Mouse (Mus musculus) kidney, adult 2 months (tissue): ENCODE data around the gene Erich4. TPM values are rescaled to one million over a fixed set of nuclear protein-coding genes. Genes with fewer than 3 reads are reported as not detected.

Source experiments
- DNase-seq: peaks from one replicate; pipeline ENCODE4 v3.0.0; 2021
- H3K27ac ChIP-seq: fragments of 200-500 bp; 2 replicates; pipeline ENCODE4 v1.5.1; 2012; ENCODE audit warnings: low read depth, low read length, control low read depth, inconsistent platforms; ENCODE audit not compliant: insufficient read depth
- H3K27me3 ChIP-seq: fragments of 200-500 bp; replicated peaks from 2 replicates; pipeline ENCODE4 v1.6.1; 2012; ENCODE audit warnings: mild to moderate bottlenecking, moderate library complexity, low read length, inconsistent platforms; ENCODE audit not compliant: control insufficient read depth, insufficient read depth
- H3K36me3 ChIP-seq: fragments of 200-500 bp; 2 replicates; pipeline ENCODE4 v1.6.1; 2012; ENCODE audit warnings: mild to moderate bottlenecking, moderate library complexity, low read length, inconsistent platforms; ENCODE audit not compliant: control insufficient read depth, insufficient read depth
- H3K4me1 ChIP-seq: fragments of 200-500 bp; 2 replicates; pipeline ENCODE4 v1.6.1; 2011; ENCODE audit warnings: low read length; ENCODE audit not compliant: control insufficient read depth, insufficient read depth
- H3K4me3 ChIP-seq: fragments of 200-500 bp; 2 replicates; pipeline ENCODE4 v1.5.1; 2011; ENCODE audit warnings: mild to moderate bottlenecking, low read depth, low read length, control low read depth; ENCODE audit not compliant: insufficient read depth
- CTCF ChIP-seq: fragments of 200-500 bp; conservative IDR thresholded peaks from 2 replicates; pipeline ENCODE4 v1.5.1; 2011; ENCODE audit warnings: low read depth, mild to moderate bottlenecking, control low read depth, low read length, moderate library complexity, mixed read lengths; ENCODE audit not compliant: insufficient read depth, insufficient read length
- POLR2A ChIP-seq: fragments of 200-500 bp; IDR thresholded peaks from one replicate; pipeline ENCODE4 v1.6.1; 2011; ENCODE audit warnings: low read depth, low read length, control low read depth
- WGBS: fragments of 180-500 bp; shearing (Covaris S2); methylation state at CpG from one replicate; pipeline ENCODE4 v1.1.7; 2018; 5-methylcytosine and 5-hydroxymethylcytosine counted together
- polyA plus RNA-seq: library from polyadenylated mRNA; depleted of rRNA; stranded (reverse); fragments of >200 nt; gene quantifications from 2 replicates; pipeline ENCODE4 v1.2.3, GENCODE M21; 2012

Gene Erich4
- polyA plus RNA-seq, 1 experiment, result 49.7 TPM

DNA sequence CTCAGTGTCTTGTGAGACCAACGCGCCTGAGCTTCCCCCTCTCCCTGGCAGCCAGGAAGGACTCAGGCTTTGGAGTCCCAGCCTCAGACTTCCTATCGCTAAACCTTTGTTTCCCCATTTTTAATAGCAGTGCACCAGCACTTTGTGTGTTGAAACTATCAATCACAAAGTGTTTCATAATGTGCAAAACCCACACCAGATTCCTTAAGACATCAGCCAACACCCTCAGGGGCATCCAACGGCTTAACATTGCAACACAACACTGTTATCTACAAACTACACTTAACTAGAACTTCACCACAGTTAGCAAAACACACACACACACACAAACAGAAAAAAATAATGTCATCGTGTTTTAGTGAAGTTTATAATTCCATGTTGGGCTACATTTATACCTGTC, 34.1 kb upstream of the Erich4 start:
- 67% methylated on average over 5 of the region's 5 CpGs for WGBS
- Histone ChIP-seq H3K27me3 (no peaks in the 10 kb centered on the region), H3K4me1 (peaks cover 7% of the 10 kb centered on the region; the same call in 1 of the 2 replicates), H3K27ac (no peak overlapping the region), H3K4me3 (no peak overlapping the region), H3K36me3 (no peaks in the 10 kb centered on the region)
- DNase-seq, result no peak
- TF ChIP-seq CTCF (no peak), POLR2A (no peak)

DNA sequence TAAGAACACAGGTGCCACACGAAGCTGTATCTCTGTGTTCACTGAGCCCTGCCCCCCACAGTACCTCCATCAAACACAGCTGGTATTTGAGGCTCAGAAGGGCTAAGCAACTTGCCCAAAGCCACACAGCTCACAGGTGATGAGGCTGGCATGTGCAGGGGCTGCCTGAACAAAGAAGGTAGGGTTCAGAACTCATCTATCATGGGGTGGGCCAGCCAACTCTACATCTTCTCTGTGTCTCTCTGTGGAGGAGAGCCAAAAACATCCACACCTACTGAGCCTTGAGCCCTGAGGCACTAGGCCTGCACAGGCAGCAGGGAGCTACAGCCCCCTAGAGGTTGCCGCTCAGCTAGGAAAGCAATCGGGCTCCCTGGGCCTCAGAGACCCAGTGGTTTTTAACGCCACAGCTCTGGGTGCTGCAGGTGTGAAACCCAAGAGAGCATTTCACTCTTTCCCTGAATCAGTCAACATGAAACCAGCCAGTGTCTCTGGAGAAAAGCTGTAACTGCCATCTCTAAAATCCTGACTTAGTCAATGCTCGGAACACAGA, 32.0 kb upstream of the Erich4 start:
- H3K4me1 ChIP-seq, result peaks cover 4% of the 10 kb centered on the region; the same call in 1 of the 2 replicates
- TF ChIP-seq CTCF (peak; percentile 45; the same call in 1 of the 2 replicates), POLR2A (no peak)
- WGBS, result 59% methylated on average over 5 of the region's 5 CpGs

DNA sequence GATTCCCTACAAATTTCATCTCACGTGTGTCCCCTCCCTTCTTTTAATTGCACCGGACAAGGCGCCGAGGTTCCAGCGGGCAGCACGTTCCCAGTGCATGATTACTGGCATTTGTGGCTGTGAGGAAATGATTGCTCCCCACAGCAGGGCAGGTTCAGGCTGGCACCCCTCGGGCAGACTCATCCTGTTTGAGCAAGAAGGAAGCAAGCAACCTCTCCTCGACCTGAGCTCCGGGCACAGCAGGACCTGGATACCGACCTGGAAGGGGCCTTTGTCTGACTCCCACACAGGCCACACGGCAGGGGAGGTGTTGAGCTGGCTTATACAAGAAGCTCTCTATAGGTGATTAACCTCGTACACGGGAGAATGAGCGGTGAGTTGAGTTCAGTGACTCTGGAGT, 29.4 kb upstream of the Erich4 start:
- WGBS, result 34% methylated on average over 14 of the region's 14 CpGs
- Histone ChIP-seq H3K36me3 (no peaks in the 10 kb centered on the region), H3K4me3 (no peak overlapping the region), H3K27ac (peak overlapping the region; percentile 26; the same call in 1 of the 2 replicates), H3K4me1 (no peaks in the 10 kb centered on the region), H3K27me3 (no peaks in the 10 kb centered on the region)
- DNase-seq, result peak; percentile 46
- TF ChIP-seq CTCF, result no peak
- no peak for TF ChIP-seq POLR2A

More for the DNA sequence above, 32.0 kb upstream of the Erich4 start:
- Histone ChIP-seq H3K27ac (no peak overlapping the region), H3K36me3 (no peaks in the 10 kb centered on the region), H3K4me3 (no peak overlapping the region), H3K27me3 (no peaks in the 10 kb centered on the region)
- no peak for DNase-seq

DNA sequence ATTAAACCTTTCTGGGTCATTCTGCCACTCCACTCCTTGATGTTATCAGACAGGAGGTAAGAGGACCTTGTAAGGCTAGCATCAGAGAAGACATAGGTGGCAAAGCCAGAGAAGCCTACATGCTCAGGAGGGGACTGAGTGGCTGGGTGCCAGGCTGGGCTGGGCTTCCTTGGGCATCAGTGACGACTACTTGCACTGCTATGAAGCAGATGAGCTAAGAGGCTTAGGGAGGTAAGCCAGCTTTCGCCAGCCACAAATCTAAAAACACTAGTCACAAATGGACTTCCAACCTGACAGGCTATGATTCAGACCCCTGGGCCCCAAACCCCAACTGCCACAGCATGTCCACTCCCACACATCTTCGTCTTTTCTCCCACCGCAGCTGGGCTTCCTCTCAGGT, 28.9 kb upstream of the Erich4 start:
- Histone ChIP-seq H3K27me3 (no peaks in the 10 kb centered on the region), H3K27ac (no peak overlapping the region), H3K4me1 (no peaks in the 10 kb centered on the region), H3K36me3 (no peaks in the 10 kb centered on the region; the same call in 1 of the 2 replicates), H3K4me3 (no peak overlapping the region)
- no peak for DNase-seq
- WGBS, result 58% methylated on average over 4 of the region's 4 CpGs
- TF ChIP-seq CTCF (no peak), POLR2A (no peak)

DNA sequence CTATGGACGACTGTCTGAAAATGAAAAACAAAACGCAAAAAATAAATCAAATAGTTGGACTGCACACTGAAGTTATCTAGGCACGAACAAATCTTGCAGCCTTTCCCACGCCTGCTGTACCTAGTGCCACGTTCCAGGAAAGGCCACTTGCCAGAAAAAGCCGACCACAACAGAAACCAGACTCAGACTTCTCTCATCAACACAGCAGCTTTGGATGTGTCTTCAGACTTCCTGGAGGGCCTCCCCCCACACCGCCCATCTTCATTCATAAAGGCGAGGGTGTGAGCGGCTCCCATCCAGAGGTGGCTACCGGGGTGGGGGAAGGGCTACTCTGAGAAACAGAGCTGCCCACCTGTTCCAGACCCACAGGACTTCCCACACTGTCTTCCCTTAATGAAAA, 28.4 kb upstream of the Erich4 start:
- no peaks in the 10 kb centered on the region for H3K4me1 ChIP-seq
- no peaks in the 10 kb centered on the region; the same call in 1 of the 2 replicates for H3K36me3 ChIP-seq
- 63% methylated on average over 10 of the region's 10 CpGs for WGBS
- no peaks in the 10 kb centered on the region for H3K27me3 ChIP-seq
- no peak overlapping the region for H3K27ac ChIP-seq
- no peak overlapping the region for H3K4me3 ChIP-seq
- TF ChIP-seq POLR2A, result no peak
- no peak for TF ChIP-seq CTCF
- no peak for DNase-seq

DNA sequence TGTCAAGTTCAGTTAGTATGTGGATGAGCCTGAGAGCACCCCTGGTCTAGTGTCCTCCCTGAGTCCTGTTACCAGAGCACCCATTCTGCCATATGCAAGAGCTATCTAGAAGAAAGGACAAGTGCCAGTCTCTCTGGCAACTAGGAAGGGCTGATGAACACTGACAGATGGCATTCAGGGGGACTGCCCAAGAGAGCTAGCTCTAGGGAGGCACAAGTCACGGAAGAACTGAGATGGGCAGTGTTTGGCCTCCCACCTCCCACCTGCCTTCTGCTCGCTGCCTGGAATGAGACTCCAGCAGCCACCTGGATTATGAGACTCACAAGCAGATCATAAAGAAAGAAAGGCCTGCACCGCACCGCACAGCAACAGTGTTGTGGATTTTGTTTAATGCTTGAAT, 24.1 kb upstream of the Erich4 start:
- H3K4me3 ChIP-seq, result no peak overlapping the region
- WGBS, result 93% methylated on average over 4 of the region's 4 CpGs
- H3K27ac ChIP-seq, result no peak overlapping the region
- no peak for TF ChIP-seq CTCF
- DNase-seq, result no peak
- H3K27me3 ChIP-seq, result no peaks in the 10 kb centered on the region
- H3K36me3 ChIP-seq, result no peaks in the 10 kb centered on the region; the same call in none of the 2 replicates
- no peaks in the 10 kb centered on the region for H3K4me1 ChIP-seq

DNA sequence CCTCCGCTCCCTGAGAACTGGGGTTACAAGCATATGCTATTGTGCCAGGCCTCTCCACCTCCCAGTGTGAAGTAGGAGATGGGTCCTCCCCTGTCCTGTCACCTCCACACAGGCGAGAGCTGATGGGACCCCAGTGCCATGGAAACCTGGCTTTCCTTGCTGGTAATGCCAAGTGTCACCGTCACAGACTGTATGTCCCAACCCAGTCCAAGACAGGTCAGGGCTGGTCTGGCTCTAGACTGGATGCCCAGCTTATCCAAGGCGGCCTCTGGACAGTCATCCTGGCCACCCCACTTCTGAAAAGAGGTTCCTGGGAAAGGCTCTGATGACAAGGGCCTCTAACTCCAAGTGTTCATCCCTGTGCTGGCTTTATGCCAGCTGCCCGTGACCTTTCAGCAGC, 21.4 kb upstream of the Erich4 start:
- no peak for DNase-seq
- H3K27ac ChIP-seq, result no peak overlapping the region
- no peaks in the 10 kb centered on the region; the same call in none of the 2 replicates for H3K36me3 ChIP-seq
- no peaks in the 10 kb centered on the region for H3K4me1 ChIP-seq
- no peak for TF ChIP-seq CTCF
- TF ChIP-seq POLR2A, result no peak
- no peak overlapping the region for H3K4me3 ChIP-seq
- 86% methylated on average over 5 of the region's 5 CpGs for WGBS
- no peaks in the 10 kb centered on the region for H3K27me3 ChIP-seq
